7 mouse cellular contexts compared by ENCODE assay signal in the genomic region with DNA sequence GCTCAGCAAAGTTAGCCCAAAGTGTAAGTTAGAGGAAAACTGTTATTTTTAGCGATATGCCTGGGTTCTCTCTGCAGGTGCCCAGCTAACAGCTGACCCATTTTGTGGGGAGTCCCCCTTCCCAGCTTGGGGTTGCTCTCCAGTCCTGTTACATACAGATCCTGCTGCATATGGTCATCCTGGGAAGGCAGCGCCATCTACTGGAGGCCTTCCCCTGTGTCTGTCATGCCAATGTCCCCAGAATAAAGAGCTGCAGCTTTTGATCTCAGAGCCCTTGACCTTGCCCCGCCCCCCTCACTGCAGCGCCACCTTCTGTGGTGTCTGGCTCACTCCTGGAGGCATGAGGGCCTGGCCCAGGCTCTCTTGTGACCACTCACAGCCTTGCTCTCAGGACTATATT. TPM values are rescaled to one million over a fixed set of nuclear protein-coding genes. Genes with fewer than 3 reads are reported as not detected.
DNase-seq lines count a peak whose midpoint lies in the region; ATAC-seq lines count a peak whose summit lies in the region.

No protein-coding gene starts in this region.

- 71% methylated on average over 4 of the region's 4 CpGs for WGBS in forebrain, embryonic 12.5 days
- 45% methylated on average over 4 of the region's 4 CpGs for WGBS in kidney, embryonic 15.5 days
- 30% methylated on average over 4 of the region's 4 CpGs for WGBS in liver, embryonic 13.5 days (ENCODE audit: insufficient replicate concordance)

- H3K9me3 ChIP-seq in forebrain, embryonic 12.5 days: no peaks in the 10 kb centered on the region
- H3K9me3 ChIP-seq in kidney, embryonic 15.5 days (replicated peaks): no peaks in the 10 kb centered on the region
- no peaks in the 10 kb centered on the region for H3K9me3 ChIP-seq in liver, embryonic 13.5 days (replicated peaks)

- no peak overlapping the region for H3K4me3 ChIP-seq in forebrain, embryonic 12.5 days (replicated peaks)
- no peak overlapping the region for H3K4me3 ChIP-seq in kidney, embryonic 15.5 days (replicated peaks)
- no peak overlapping the region for H3K4me3 ChIP-seq in liver, embryonic 13.5 days (replicated peaks)

- peak; percentile 61; the same call in 1 of the 2 replicates for ATAC-seq in forebrain, embryonic 12.5 days (ENCODE audit: low FRiP score)
- 0 out of 2 replicates have a peak, but pooled peaks have one; percentile 8 for ATAC-seq in kidney, embryonic 15.5 days (replicated peaks; ENCODE audit: low FRiP score)
- peak; percentile 32; the same call in 1 of the 2 replicates for ATAC-seq in liver, embryonic 13.5 days (ENCODE audit: low read depth)

- no peak overlapping the region for H3K4me2 ChIP-seq in forebrain, embryonic 12.5 days
- no peak overlapping the region for H3K4me2 ChIP-seq in kidney, embryonic 15.5 days
- H3K4me2 ChIP-seq in liver, embryonic 13.5 days: no peak overlapping the region

- H3K9ac ChIP-seq in forebrain, embryonic 12.5 days: no peak overlapping the region
- no peak overlapping the region for H3K9ac ChIP-seq in kidney, embryonic 15.5 days
- no peak overlapping the region for H3K9ac ChIP-seq in liver, embryonic 13.5 days

- no peaks in the 10 kb centered on the region for H3K27me3 ChIP-seq in forebrain, embryonic 12.5 days
- no peaks in the 10 kb centered on the region for H3K27me3 ChIP-seq in kidney, embryonic 15.5 days
- H3K27me3 ChIP-seq in liver, embryonic 13.5 days: no peaks in the 10 kb centered on the region

- no peak overlapping the region for H3K27ac ChIP-seq in forebrain, embryonic 12.5 days
- no peak overlapping the region for H3K27ac ChIP-seq in kidney, embryonic 15.5 days
- H3K27ac ChIP-seq in liver, embryonic 13.5 days: no peak overlapping the region

- H3K36me3 ChIP-seq in forebrain, embryonic 12.5 days (replicated peaks): peaks cover 38% of the 10 kb centered on the region
- peaks cover 92% of the 10 kb centered on the region for H3K36me3 ChIP-seq in kidney, embryonic 15.5 days
- H3K36me3 ChIP-seq in liver, embryonic 13.5 days: peaks cover 23% of the 10 kb centered on the region

- H3K4me1 ChIP-seq in forebrain, embryonic 12.5 days: no peaks in the 10 kb centered on the region
- H3K4me1 ChIP-seq in kidney, embryonic 15.5 days: no peaks in the 10 kb centered on the region
- H3K4me1 ChIP-seq in liver, embryonic 13.5 days (replicated peaks): peaks cover 28% of the 10 kb centered on the region

- DNase-seq in 416B (ENCODE audit: low read depth): peak; percentile 58
- DNase-seq in CD8-positive naive resting alpha-beta T cell, adult 2 months (ENCODE audit: low read depth in 2 of 2, low spot score in 2 of 2): peak; percentile 16 to 30
- peak; percentile 38 for DNase-seq in c-Kit-negative CD71-positive TER-119-positive erythroid progenitor cells, embryonic 14.5 days (ENCODE audit: low read depth, low spot score)
- peak; percentile 60 for DNase-seq in liver, embryonic 13.5 days
- peak; percentile 80 for DNase-seq in retina, postnatal 1 day

RNA-seq across cellular contexts. Expression of gene Slc19a1, which starts 38.0 kb away (rescaled TPM):
- polyA plus RNA-seq in forebrain, embryonic 12.5 days (2016; fragmentation: Nextera tagmentation; extraction: Ambion mirVana): 30.3 and 34.3 TPM in 2 replicates
- 43.1 and 43.7 TPM in 2 replicates for polyA plus RNA-seq in kidney, embryonic 15.5 days (2015; fragmentation: Nextera tagmentation; extraction: Ambion mirVana)
- polyA plus RNA-seq in liver, embryonic 13.5 days (2015; fragmentation: Nextera tagmentation; extraction: Ambion mirVana): 29.4 and 32.5 TPM in 2 replicates

Comparison
In these comparisons a context has a peak if more than half of its experiments do, and no peak if none do; other contexts are left out.
1. DNase-seq: peak in every context shown above with its lines; median percentile 80 in retina, postnatal 1 day; 60 in liver, embryonic 13.5 days; 58 in 416B; 38 in c-Kit-negative CD71-positive TER-119-positive erythroid progenitor cells, embryonic 14.5 days; 23 in CD8-positive naive resting alpha-beta T cell, adult 2 months.
2. ATAC-seq: peak in every context shown above with its lines; median percentile 61 in forebrain, embryonic 12.5 days; 32 in liver, embryonic 13.5 days; 8 in kidney, embryonic 15.5 days.